Mouse (Mus musculus) E14TG2a.4 (cell line): ENCODE data around the gene B3gnt3.
"Not testable (repeated sequence)": the region's sequence is repeated elsewhere in the genome, so short reads cannot be mapped to it uniquely, and the experiment has no call there.

Experiments
- H3K27me3 ChIP-seq: 2 replicates; pipeline ENCODE4 v1.6.1; 2014; ENCODE audit warnings: low read length, control low read depth; ENCODE audit not compliant: insufficient read depth
- H3K36me3 ChIP-seq: 2 replicates; pipeline ENCODE4 v1.6.1; 2014; ENCODE audit warnings: low read length, control low read depth; ENCODE audit not compliant: insufficient read depth
- H3K4me1 ChIP-seq: replicated peaks from 2 replicates; pipeline ENCODE4 v1.6.1; 2014; ENCODE audit warnings: low read depth, low read length, control low read depth
- H3K4me3 ChIP-seq: replicated peaks from 2 replicates; pipeline ENCODE4 v1.5.1; 2014; ENCODE audit warnings: mild to moderate bottlenecking, low read length
- H3K9me3 ChIP-seq: 2 replicates; pipeline ENCODE4 v1.6.1; 2014; ENCODE audit warnings: low read length, control low read depth
- CTCF ChIP-seq: conservative IDR thresholded peaks from 2 replicates; pipeline ENCODE4 v1.5.1; 2014; ENCODE audit warnings: low read length
- NANOG ChIP-seq: IDR thresholded peaks from 2 replicates; pipeline ENCODE4 v1.6.1; 2014; ENCODE audit warnings: borderline replicate concordance, low read length, mixed read lengths
- POU5F1 ChIP-seq: IDR thresholded peaks from 2 replicates; pipeline ENCODE4 v1.6.1; 2014; ENCODE audit warnings: low read length, borderline replicate concordance

The B3gnt3 gene

GRCm38 (mm10) chr8:71702923-71703322 is 1.3 kb upstream of the B3gnt3 start:
- Histone ChIP-seq H3K36me3 (no peaks in the 10 kb centered on the region), H3K4me1 (peaks cover 54% of the 10 kb centered on the region), H3K9me3 (no peaks in the 10 kb centered on the region), H3K4me3 (no peak overlapping the region), H3K27me3 (peaks cover 50% of the 10 kb centered on the region)
- no peak for TF ChIP-seq CTCF
- TF ChIP-seq NANOG = no peak
- no peak for TF ChIP-seq POU5F1

GRCm38 (mm10) chr8:71702087-71702432 is 471 bp upstream of the B3gnt3 start:
- H3K4me1 ChIP-seq = peaks cover 55% of the 10 kb centered on the region
- TF ChIP-seq POU5F1 = no peak
- TF ChIP-seq CTCF = no peak
- no peak for TF ChIP-seq NANOG
- H3K36me3 ChIP-seq = no peaks in the 10 kb centered on the region
- no peak overlapping the region for H3K4me3 ChIP-seq
- H3K9me3 ChIP-seq = no peaks in the 10 kb centered on the region
- H3K27me3 ChIP-seq = peaks cover 51% of the 10 kb centered on the region

- Histone ChIP-seq H3K27me3 (peaks cover 56% of the 10 kb centered on the region), H3K4me1 (peaks cover 55% of the 10 kb centered on the region), H3K36me3 (no peaks in the 10 kb centered on the region), H3K9me3 (no peaks in the 10 kb centered on the region), H3K4me3 (peak overlapping the region; percentile 51)
- TF ChIP-seq POU5F1 (no peak), CTCF (no peak), NANOG (no peak)
These were observed 908 bp downstream of the B3gnt3 start for GRCm38 (mm10) chr8:71700493-71701269.

- peak; percentile 43 for TF ChIP-seq CTCF
- Histone ChIP-seq H3K27me3 (peaks cover 66% of the 10 kb centered on the region), H3K4me1 (peaks cover 49% of the 10 kb centered on the region)
- not testable (repeated sequence) for H3K9me3 ChIP-seq, H3K36me3 ChIP-seq, H3K4me3 ChIP-seq
These were observed 6.1 kb downstream of the B3gnt3 start for GRCm38 (mm10) chr8:71695456-71695855.

GRCm38 (mm10) chr8:71693166-71694041 is 8.2 kb downstream of the B3gnt3 start:
- H3K36me3 ChIP-seq = peaks cover 2% of the 10 kb centered on the region; the same call in 1 of the 2 replicates

GRCm38 (mm10) chr8:71692509-71692908 is 9.1 kb downstream of the B3gnt3 start:
- Histone ChIP-seq H3K27me3 (peaks cover 83% of the 10 kb centered on the region), H3K9me3 (no peaks in the 10 kb centered on the region), H3K36me3 (peaks cover 5% of the 10 kb centered on the region; the same call in 1 of the 2 replicates), H3K4me1 (peaks cover 59% of the 10 kb centered on the region), H3K4me3 (peak overlapping the region; percentile 65)
- TF ChIP-seq CTCF = no peak
- TF ChIP-seq POU5F1 = no peak
- TF ChIP-seq NANOG = no peak

More at GRCm38 (mm10) chr8:71693166-71694041, 8.2 kb downstream of the B3gnt3 start:
- Histone ChIP-seq H3K27me3 (peaks cover 78% of the 10 kb centered on the region), H3K4me1 (peaks cover 56% of the 10 kb centered on the region), H3K9me3 (no peaks in the 10 kb centered on the region), H3K4me3 (peak overlapping the region; percentile 65)
- TF ChIP-seq NANOG = no peak
- no peak for TF ChIP-seq POU5F1
- TF ChIP-seq CTCF = no peak

- Histone ChIP-seq H3K9me3 (no peaks in the 10 kb centered on the region), H3K4me1 (peaks cover 87% of the 10 kb centered on the region), H3K4me3 (peak within 1 kb of the TSS; percentile 70), H3K27me3 (peaks cover 74% of the 10 kb centered on the region), H3K36me3 (peaks cover 37% of the 10 kb centered on the region)
- TF ChIP-seq NANOG (no peak), POU5F1 (no peak), CTCF (no peak)
These were observed 12.6 kb downstream of the B3gnt3 start, which contains the start of gene Insl3 for GRCm38 (mm10) chr8:71689028-71689427. Gene Insl3 (plus strand): TSS chr8:71689214.

- TF ChIP-seq POU5F1 (no peak), CTCF (no peak), NANOG (no peak)
- peaks cover 71% of the 10 kb centered on the region for H3K27me3 ChIP-seq
- H3K4me3 ChIP-seq = peak overlapping the region; percentile 70
- peaks cover 51% of the 10 kb centered on the region for H3K36me3 ChIP-seq
- H3K4me1 ChIP-seq = peaks cover 87% of the 10 kb centered on the region
- H3K9me3 ChIP-seq = no peaks in the 10 kb centered on the region
These were observed 14.0 kb downstream of the B3gnt3 start for GRCm38 (mm10) chr8:71687616-71688015.
